Mouse (Mus musculus) stomach, embryonic 16.5 days (tissue): ENCODE measurements around the gene Cux2. TPM values are rescaled to one million over a fixed set of nuclear protein-coding genes. Genes with fewer than 3 reads are reported as not detected.

Source experiments
- microRNA-seq: library from miRNA; unstranded; fragments of <30 nt; microRNA quantifications from one replicate; pipeline ENCODE4, GENCODE M21; 2016
- polyA plus RNA-seq: library from polyadenylated mRNA; unstranded; fragments of >200 nt; fragmentation: Nextera tagmentation; extraction: Ambion mirVana; gene quantifications from 2 replicates; pipeline ENCODE4 v1.2.1, GENCODE M21; 2015

Cux2 gene
- polyA plus RNA-seq, 1 experiment from 2014 or later = 3.5 TPM

Small RNA genes within 50 kb of the gene (microRNA-seq; reads per million reads assigned to microRNA genes)
- gene Mir7031 = not detected

Other genes with a start within 250 kb of the Cux2 start
- gene Sh2b3, start 212.5 kb downstream of the Cux2 start, polyA plus RNA-seq = 8.3 and 8.8 TPM in 2 replicates
- 16.9 and 17.4 TPM in 2 replicates for gene Pheta1, start 201.1 kb downstream of the Cux2 start, polyA plus RNA-seq
- gene Myl2, start 50.8 kb upstream of the Cux2 start, polyA plus RNA-seq = 1.1 and 17.1 TPM in 2 replicates
- gene Ccdc63, start 90.7 kb upstream of the Cux2 start, polyA plus RNA-seq = not detected in 2 replicates
- 166 and 171 TPM in 2 replicates for gene Ppp1cc, start 108.2 kb upstream of the Cux2 start, polyA plus RNA-seq
- 5.6 and 7.0 TPM in 2 replicates for gene Hvcn1, start 156.7 kb upstream of the Cux2 start, polyA plus RNA-seq
- 5.0 and 7.2 TPM in 2 replicates for gene Tctn1, start 214.4 kb upstream of the Cux2 start, polyA plus RNA-seq
- 8.0 and 8.3 TPM in 2 replicates for gene Pptc7, start 234.3 kb upstream of the Cux2 start, polyA plus RNA-seq